Mouse (Mus musculus) brain, embryonic 14.5 days (tissue): Measurements from ENCODE around the gene Pitpnb. TPM values are rescaled to one million over a fixed set of nuclear protein-coding genes. Genes with fewer than 3 reads are reported as not detected.

Source experiments
- DNase-seq: peaks from one replicate; pipeline ENCODE4 v3.0.0-alpha.2; 2011; ENCODE audit warnings: low read depth
- CTCF ChIP-seq: fragments of 200-500 bp; IDR thresholded peaks from 2 replicates; pipeline ENCODE4 v1.5.1; 2012; ENCODE audit warnings: inconsistent platforms, mild to moderate bottlenecking, moderate library complexity, borderline replicate concordance; ENCODE audit not compliant: insufficient read depth, insufficient read length; ENCODE audit errors: extremely low read depth
- POLR2A ChIP-seq: fragments of 200-500 bp; IDR thresholded peaks from 2 replicates; pipeline ENCODE4 v1.6.1; 2012; ENCODE audit warnings: mild to moderate bottlenecking, inconsistent platforms, borderline replicate concordance; ENCODE audit not compliant: poor library complexity, insufficient read depth, insufficient read length, severe bottlenecking; ENCODE audit errors: extremely low read depth
- polyA plus RNA-seq: library from polyadenylated mRNA; depleted of rRNA; stranded (reverse); fragments of >200 nt; gene quantifications from 2 replicates; pipeline ENCODE4 v1.2.3, GENCODE M21; 2012; rRNA removed

The Pitpnb gene
- polyA plus RNA-seq, 1 experiment = 86.5 TPM

DNA sequence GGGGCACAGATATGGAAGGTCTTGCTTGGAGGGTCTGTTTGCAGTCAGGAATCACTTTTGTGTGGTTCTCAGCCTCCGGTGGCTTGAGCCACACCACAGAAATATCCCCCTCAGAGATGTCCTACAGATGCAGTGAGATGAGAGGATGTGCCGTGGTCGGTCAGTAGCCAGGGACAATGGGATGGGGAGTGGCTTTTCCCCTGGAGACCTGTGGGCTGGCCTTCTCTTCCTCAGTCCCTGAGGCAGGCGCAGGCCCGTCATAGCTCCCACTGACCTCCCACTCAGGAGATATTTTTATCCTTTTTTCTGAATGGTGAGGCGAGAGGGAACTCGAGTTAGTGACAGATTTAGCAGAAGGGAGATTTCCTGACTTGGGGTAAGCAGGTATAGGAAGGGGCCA, 99.2 kb downstream of the Pitpnb start:
- peak; percentile 40 for DNase-seq
- no peak for TF ChIP-seq POLR2A

DNA sequence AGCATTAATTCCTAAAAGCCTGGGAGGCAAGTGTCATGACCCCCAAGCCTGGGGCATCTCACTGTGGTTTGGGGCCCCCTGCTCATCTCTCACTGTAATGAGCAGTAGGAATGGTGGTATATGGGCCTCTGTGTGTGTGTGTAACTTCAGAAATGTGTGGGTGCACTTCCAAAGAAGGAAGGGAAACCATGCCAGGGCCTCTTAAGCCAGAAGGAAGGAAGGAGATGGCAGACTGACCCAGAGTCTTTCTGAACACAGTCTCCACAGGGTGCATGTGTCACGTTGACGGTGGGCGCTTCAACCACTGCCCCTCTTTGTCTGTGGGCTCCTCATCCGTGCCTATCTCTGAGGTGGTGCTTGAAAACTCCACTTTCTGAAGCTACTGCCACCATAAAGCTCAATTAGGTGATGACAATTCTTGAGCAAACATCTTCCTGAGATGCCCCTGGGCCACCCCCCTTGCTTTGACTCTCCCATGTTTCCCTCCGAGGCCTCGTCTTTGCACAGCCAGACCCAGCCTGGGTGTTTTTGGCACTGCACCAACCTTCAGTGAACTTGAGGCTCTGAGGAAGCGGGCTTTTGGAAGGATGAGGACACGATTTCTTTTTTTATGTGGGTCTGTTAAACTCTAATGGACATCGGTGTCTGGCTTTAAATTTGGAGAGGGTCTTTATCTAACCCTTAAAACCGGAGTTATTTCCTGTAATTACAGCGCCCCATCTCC, 100.6 kb downstream of the Pitpnb start:
- TF ChIP-seq CTCF (no peak), POLR2A (no peak)
- DNase-seq = peak; percentile 82

DNA sequence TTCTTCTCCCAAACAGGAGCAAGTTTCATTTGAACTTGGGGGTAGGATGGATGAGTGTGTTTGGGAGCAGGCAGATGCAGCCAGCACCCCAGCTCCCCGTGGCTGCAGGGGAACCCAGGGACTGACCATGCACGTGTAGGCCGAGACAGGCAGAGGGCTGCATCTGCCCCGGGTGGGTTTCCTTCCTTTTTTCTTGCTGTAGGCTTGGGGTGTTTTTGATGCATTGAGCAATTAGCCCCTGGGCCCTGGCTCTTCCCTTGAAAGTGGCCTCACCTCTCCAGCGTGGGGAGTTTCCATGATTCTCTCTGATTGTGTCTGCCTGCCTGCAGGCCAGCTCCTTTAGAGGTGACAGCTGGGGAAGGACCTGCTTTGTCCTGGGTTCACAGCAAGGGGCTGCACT, 102.3 kb downstream of the Pitpnb start:
- DNase-seq = peak; percentile 42
- no peak for TF ChIP-seq CTCF
- no peak for TF ChIP-seq POLR2A

DNA sequence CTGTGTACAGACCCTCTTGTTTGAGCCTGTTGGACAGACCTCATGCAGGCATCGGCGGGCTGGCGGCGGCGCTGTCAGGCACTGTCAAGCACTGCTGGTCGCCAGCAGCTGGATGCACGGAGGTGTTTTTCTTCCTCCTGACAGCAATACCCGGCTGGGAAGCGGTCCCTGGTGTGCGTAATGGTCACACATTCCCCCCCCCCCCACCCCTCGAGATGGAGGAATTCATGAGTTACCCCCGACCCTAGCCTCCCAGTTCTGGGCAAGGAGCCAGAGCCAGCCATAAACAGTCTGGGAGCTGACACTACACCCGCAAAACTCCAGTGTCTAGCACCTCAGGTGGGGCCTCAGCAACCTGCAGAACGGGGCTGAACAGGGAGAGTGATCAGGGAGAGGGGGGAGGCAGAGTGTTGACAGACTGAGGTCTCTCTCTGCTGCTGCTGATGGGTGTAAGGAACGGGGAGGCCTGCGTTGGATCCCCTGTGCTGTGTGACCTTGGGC, 103.8 kb downstream of the Pitpnb start:
- no peak for TF ChIP-seq CTCF
- no peak for TF ChIP-seq POLR2A
- DNase-seq = peak; percentile 93

DNA sequence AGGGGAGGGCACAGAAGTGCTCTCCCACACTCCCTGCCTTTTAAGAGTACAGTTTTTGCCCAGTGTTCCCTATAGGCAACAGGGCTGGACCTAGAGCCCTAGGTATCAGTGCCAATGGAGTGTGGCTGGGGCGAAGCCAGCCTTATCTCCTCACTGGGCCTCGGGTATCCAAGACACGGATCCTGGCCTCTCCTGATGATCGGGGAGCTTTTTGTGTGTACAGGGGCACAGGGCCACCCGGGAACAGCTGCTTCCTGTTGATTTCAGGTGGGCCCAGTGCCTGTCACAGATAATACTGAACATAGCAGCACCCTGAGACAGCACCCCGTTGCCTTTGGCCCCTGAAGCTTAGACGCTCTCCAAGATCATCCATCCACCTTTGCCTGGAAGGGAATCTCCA, 105.7 kb downstream of the Pitpnb start:
- no peak for DNase-seq
- TF ChIP-seq CTCF (no peak), POLR2A (no peak)

DNA sequence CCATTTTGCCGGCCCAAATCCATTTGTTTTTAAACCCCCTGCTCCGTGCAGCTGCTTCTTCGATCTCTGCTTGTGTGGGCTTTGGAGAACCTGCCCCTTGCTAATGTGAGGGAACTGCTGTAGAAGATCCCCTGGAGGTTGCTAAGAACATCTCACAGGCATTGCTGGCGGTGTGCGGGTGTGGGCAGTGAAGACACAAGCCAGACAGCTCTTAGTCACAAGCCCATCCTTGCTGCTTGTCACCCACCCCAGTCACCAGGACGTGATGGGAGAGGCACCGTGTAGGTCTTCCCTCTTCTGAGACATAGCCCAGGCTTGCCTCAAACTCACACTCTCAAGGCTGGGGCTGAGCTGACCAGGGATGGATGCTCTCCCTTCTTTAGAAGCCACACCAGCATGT, 106.6 kb downstream of the Pitpnb start:
- DNase-seq = no peak

More for the DNA sequence above, 106.6 kb downstream of the Pitpnb start:
- no peak for TF ChIP-seq POLR2A
- TF ChIP-seq CTCF = no peak

Other genes with a start within 250 kb of the Pitpnb start
- 46.8 and 54.3 TPM in 2 replicates for gene Mn1, start 86.6 kb downstream of the Pitpnb start, polyA plus RNA-seq